Mouse (Mus musculus): ENCODE data around the gene Gfm1.

DNA sequence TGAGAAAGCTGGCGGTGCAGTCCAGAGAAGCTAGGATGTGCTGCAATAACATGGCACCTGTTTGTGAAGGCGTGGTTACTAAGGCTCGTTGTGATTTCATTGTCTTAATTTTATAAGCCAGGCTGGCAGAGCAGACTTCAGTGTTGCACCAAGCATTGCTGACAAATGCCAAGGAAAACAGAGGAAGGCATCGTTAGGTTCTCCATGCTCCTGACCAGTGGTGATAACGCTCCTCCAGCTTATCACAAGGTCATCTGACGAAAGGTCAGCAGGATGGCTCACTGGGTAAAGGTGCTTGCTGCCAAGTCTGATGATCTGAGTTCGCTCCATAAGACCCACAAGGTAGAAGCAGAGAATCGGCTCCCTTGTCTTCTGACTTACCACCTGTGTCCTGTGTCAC, 92.8 kb downstream of the Gfm1 start:
- no peak for TF ChIP-seq MAFK (IDR thresholded peaks at IDR 0.05; ENCODE audit: insufficient read depth, low read depth, low read length)
- no peak for TF ChIP-seq ZC3H11A (IDR thresholded peaks at IDR 0.05; ENCODE audit: borderline replicate concordance, low read depth, low read length)
